Mouse (Mus musculus): ENCODE data around the gene Nxf1.

The Nxf1 gene

DNA sequence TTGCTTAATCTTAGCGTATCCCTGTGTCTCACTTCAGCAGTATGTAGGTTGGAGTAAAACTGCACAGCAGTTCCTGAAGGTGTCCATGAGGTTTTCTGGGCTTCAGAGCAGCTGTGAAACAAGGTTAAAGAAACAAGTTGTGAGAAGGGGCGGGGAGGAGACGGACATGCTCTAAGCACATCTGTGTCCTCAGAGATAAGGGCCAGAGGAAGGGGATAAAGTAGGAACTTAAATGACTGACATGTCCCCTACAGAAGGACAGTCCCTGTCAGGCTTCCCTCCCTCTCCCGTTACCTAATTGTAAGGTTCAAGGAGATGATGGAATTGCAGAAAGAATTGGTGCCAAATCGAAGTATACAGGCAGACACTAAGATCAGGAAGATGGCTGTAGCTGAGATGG, 16.1 kb downstream of the Nxf1 start:
- DNase-seq, result no peak

DNA sequence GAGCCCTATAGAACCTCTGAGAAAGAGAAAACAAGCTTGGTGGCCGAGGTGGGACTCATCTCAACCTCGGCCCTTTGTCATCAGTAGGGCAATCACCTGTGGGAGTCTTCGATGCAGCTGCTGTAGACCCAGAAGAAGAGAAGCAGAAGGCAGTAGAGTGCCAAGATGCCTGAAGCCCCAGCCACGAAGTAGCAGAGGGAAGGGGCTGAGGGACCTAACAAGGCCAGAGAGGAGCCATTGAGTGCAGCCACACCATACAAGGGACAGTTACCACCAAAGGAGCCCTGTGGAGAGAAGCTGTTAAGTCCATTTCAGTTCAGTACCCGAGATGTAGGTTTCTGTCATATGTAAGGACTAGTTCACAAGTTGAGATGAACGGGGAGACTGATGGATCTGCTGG, 16.5 kb downstream of the Nxf1 start:
- DNase-seq, result no peak

DNA sequence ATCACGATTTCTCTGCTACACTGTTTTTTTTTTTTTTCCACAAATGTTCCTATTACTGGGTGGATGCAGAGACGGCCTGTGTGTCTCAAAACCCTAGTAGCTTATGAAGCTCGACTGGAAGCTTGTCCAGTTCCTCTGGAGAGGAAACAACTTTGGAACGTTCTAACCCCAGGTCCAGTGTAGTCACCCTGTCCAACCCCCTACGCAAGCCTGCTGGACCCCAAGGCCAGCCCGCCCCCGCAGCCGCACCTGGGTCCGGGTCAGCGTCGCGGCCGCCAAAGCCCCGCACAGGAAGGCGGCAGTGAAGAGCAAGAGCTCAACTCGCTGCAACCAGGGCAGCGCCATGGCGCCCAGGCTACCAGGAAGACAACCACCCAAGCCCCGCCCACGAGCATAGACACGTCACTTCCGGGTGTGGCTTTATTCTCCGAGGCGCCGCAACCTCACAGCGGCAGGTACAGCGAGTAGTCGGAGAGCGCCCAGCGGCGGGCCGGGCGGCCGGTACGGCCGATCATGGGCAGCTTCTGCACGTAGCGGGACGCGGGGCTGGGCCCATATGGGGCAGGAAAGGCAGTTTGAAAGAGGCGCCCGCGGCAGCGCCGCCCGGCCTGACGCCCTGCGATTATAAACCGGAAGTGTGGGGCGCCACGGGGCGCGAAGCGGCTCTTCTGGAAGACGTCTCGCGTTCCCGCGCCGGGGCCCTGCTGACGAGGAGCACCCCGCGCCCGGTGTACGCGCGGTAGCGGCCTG, 17.4 kb downstream of the Nxf1 start, which contains the start of gene Tmem179b:
Gene Tmem179b, minus strand, starts transcription at position 382 of the 750 bp plus-strand sequence.
- peak; percentile 97 for DNase-seq

DNA sequence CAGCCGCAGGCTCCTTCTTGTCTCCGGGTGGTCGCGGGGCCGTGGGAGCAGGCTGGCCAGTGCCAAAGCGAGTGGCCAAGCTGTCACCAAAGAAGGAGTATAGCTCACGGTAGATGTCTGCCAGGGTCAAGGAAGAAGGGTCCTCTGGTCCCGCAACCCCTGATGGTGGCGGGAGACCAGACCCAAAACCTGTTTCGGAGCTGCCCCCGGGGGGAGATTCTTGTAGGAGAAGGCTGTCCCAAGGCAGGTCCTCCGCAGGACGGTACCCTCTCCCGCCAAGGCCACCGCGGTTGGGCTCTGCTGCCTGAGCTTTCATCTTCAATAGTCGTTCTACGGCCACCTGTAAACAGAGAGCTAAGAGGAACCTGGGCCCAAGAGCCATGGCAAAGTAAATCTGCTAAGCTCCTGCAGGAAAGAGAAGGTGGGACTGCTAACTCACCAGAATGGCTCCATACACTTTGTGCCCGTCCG, 18.1 kb downstream of the Nxf1 start:
- no peak for DNase-seq

DNA sequence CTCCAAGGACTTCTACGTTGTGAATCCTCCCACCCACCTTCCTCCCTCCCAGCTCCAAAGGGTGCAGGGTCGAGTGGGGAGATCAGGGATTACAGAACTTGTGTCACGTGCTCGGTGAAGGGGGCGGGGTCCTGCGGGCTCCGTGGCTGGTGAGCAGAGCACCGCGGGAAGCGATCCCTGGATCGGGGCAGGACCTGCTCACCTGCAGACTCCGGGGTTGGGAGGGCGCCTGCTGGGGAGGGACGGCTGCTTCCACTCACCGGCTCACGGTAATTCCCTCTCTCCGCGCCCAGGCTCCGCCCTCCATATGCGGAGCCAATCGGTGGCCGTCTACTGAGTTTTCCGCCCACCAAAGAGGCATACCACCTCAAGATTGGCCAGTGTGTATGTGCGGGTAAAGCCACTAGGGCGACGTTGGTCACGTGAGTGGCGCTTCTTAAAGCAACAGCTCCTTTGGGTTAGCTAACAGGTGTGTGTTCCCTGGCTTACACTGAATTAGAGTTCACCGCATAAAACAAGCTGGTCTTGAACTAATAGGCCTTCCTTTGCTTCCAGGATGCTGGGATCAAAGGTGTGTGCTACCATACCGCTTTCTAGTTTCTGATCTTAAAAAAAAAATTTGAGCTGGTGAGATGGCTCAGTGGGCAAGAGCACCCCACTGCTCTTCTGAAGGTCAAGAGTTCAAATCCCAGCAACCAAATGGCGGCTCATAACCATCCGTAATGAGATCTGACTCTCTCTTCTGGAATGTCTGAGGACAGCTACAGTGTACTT, 29.3 kb downstream of the Nxf1 start, which contains the start of gene Taf6l:
Gene Taf6l, minus strand, starts transcription at position 410 of the 774 bp plus-strand sequence.
- DNase-seq, result peak; percentile 97

DNA sequence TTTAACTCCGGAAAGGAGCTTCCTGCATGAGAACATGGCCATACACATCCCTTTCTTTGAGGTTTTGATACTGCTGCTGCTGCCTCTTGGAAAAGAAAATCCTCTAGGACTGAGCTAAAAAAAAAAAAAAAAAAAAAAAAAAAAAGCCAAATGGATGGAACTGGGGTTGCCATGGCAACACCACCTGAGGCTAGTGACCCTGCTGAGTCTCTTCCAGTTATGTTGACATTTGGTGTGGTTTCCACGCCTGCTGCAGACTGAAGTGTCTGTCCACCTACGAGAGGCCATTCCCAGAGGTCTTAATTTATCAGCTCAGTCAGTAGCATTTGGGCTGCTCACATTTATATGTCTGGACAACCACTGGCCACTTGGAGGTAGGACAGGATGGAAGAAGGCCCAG, 31.6 kb downstream of the Nxf1 start:
- DNase-seq, result peak; percentile 80

DNA sequence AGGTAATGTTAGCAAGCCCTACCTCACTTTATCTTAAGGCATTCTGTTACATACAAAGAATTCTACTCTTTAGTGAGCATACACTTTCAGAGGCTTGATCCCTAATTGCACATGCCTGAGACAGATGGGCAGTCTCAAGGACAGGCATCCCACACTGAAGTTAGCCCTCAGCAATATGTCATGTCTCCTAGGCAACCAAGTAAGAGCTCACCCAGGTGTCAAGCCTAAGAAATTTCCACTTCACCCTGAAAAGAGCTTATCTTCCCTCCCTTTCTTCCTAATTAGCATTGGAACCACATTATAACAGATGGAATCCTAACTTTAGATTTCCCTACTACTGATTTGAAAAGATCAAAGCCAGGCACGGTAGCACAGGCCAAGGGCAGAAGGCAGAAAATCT, 32.3 kb downstream of the Nxf1 start:
- no peak for DNase-seq

DNA sequence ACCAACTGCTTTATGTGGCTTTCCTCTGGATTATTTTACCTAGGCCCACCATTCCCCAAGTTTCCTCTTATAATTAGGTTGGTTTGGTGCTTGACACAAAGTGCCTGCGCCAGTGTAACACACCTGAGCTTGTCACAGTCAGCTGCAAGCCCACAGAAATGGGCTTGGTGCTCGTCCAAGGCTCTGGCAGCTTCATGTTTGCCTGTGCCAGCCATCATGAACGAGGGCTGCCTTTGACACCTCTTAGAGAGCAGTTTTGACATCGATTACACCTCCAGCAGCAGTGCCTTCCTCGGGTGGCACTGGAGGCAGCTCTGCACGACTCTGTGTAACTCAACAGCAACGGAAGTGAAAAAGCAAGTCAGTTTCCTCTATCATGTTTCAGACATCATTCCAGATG, 33.3 kb downstream of the Nxf1 start:
- DNase-seq, result no peak

DNA sequence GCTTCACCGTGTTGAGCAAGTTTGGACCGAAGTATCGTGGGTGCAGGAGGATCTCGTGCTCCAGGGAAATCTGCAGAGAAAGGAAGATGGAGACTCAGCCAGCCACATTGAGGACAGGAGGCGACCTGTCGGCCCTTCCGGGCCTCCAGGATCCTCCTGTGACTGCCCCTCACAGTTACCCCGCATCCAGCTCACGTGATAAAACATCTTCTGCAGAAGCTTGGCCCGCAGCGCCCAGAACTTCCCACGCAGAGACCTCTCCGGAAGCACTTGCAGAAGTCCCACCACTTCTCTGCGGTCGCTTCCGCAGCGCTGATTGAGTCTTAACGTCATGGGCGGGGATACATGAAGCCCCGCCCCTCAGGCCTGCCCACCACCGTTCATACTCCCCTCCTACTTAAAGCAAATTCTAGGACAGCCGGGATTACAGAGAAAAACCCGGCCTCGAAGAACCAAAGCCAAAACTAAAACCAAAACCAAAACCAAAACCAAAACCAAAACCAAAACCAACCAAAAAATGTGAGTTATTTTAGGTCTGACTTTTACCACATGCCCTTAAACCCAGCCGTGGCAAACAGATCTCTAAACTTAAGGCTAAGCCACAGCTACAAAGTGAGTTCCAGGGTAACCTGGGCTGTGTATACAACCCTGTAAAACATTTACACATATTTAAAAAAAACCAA, 41.5 kb downstream of the Nxf1 start, which contains the start of gene Polr2g:
Gene Polr2g, minus strand, starts transcription at position 314 of the 683 bp plus-strand sequence.
- DNase-seq, result peak; percentile 95

DNA sequence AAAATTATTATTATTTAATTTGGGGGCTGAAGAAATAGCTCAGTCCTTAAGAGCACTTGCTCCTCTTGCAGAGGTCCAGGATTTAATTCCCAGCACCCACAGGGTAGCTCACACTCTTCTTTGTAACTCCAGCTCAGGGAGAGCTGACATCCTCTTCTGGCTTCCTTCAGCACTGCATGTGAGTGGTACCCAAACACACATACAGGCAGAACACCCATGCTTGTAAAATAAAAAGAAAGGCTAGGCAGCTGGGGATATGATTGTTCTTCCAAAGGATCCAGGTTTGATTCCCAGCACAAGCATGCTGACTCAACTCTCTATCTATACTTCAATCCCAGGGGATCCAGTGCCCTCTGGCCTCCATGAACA, 42.1 kb downstream of the Nxf1 start:
- DNase-seq, result no peak

DNA sequence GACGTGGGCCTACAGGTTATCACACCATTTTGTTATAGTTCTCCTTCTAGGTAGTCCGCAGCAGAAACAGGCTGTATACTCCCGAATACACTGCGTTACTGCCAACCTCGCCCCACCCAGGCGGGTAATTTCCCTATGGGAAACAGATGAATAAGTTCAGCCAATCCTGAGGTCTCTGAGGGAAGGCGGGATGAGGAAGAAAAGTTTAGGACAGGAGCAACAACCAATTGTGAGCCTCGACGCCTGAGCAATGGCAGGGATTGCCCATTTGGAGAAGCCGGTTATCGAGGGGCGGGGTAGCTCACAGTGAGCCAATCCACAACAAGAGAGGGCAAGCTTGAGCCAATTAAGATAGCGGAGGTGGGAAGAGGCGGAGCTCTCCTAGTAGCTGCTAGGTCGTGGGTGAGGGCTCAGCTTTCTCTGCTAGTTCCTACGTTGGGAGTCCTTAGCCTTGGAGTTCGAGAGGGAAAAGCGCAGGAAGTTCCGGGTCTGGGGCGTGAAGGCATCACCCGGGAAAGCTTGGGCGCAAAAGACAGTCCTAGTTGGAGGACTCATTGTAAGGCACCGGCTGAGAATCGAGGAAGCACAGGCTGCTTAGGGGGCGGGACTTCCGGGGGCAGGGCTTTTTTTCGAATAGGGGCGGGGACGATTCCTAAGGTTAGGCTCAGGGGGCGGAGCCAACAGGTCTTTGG, 45.4 kb downstream of the Nxf1 start, which contains the start of gene Zbtb3:
Gene Zbtb3, plus strand, starts transcription at position 426 of the 692 bp plus-strand sequence.
- DNase-seq, result peak; percentile 99

DNA sequence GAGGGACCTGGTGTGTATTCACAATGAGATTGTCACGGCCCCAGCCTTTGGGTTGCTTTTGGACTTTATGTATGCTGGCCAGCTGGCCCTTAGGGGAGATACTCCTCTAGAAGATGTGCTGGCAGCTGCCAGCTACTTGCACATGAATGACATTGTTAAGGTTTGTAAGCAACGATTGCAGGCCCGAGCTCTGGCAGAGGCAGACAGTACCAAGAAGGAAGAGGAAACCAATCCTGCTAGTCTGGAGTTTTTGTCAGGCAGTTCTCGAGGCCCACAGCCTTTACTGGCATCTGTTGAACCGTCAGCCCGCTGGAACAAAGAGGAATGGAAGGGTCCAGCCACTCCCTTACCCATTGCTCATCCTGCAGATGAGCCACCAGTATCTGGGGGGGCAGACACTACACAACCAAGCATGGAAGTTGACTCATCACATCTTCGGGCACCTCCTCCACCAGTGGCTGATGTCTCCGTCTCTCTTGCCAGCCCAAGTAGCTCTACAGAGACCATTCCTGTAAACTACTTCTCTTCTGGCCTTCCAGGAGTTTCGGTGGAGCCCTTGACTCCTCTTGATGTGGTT, 46.4 kb downstream of the Nxf1 start:
- DNase-seq, result no peak

DNA sequence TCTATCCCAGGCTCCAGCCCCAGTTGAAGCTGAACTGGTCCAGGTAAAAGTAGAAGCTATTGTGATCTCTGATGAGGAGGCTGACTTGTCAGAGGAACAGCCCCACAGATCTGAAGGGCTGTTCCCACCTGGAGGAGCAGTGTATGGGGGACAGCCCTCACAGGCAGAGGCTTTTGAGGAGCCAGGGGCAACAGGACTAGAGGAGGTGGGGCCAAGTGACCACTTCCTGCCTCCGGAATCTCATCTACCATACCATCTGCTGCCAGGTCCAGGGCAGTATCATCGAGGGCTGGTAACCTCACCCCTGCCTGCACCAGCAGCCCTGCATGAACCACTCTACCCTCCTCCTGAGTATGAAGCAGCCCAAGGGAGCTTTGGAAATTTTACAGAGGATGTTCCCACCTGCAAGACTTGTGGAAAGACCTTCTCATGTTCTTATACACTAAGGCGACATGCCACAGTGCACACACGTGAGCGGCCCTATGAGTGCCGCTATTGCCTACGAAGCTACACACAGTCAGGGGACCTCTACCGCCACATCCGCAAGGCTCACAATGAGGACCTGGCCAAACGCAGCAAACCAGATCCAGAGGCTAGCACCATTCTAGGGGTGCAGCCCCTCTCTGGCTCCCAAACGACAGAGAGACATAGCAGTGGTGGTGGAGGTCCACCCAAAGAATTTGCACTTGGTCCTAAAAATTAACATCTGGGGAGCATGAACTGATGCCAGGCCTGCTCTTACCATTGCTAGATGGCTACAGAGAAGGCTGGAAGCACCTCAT, 47.2 kb downstream of the Nxf1 start:
- no peak for DNase-seq

DNA sequence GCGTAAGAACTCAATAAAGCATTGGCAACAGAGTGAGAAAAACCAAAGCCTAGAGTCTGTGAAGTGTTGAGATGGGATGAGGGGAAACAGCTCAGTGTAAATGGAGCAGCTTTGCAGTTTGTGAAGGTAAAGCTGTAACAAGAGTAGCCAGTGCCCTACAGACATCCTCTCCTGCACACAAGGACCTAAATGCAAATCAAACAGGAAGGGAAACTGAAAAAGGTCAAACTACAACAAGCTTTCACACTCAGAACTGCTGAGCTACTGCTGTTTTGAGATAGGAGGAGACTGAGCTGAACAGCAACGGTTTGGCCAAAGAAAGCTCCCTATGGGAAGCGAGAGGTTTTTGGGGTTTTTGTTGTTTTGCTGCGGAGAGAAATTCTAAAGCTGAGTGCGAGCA, 49.9 kb downstream of the Nxf1 start:
- no peak for DNase-seq

DNA sequence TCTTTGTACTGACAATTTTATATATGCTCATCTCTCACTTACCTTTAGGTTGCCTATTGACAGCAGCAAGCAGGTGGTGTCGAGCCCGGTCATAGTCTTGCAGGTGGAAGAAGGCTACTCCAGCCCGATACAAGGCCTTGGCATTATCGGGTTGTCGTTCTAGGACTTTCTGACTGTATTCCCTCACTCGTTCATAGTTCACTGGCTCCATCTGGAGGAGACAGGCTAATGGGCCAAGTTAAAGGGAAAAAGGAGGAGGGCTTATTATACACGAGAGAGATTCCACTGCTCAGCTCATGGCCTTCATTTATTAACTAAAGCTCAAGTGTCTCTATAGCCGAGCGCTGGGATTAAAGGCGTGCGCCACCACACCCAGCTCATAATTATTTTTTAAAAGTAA, 58.9 kb downstream of the Nxf1 start:
- DNase-seq, result peak; percentile 61

DNA sequence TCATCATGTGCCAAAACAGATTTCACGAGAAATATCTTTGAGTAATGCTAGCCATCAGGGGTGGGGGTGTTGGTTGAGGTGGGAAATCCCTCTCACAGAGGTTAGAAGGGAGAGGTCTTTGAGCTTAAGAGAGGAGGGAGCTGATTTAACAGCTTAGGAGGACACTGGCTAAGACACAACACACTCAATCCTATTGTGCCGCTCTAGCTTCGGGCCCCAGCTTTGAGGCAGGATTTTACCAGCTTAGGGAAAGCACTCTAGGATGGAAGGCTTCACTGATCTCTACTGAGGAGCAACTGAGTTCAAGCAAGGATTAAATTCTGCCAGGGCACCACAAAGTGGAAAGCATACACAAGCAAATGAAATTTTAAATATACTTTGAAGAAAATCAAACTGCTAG, 60.1 kb downstream of the Nxf1 start:
- DNase-seq, result peak; percentile 82

DNA sequence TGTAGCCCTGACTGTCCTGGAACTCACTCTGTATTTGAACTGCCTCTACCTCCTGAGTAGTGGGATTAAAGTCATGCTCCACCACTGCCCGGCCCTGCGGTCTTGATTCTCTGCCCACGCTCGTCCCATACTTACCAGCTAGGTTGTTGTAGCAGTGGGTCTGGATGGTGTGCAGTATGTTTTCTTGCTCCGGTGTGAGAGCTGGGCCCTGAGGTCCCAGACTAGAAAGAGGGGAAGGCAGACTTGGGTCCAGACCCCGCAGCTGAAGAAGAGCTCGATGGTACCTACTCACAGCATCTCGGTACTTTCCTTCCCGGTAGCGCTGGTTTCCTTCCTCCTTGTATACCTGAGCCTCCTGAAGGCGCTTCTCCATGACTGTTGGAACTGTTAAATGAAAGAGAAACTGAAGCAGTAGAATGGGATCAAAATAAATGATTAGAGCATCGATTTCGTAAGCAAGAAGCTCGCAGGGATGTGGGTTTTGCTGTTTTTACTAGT, 61.5 kb downstream of the Nxf1 start:
- no peak for DNase-seq

DNA sequence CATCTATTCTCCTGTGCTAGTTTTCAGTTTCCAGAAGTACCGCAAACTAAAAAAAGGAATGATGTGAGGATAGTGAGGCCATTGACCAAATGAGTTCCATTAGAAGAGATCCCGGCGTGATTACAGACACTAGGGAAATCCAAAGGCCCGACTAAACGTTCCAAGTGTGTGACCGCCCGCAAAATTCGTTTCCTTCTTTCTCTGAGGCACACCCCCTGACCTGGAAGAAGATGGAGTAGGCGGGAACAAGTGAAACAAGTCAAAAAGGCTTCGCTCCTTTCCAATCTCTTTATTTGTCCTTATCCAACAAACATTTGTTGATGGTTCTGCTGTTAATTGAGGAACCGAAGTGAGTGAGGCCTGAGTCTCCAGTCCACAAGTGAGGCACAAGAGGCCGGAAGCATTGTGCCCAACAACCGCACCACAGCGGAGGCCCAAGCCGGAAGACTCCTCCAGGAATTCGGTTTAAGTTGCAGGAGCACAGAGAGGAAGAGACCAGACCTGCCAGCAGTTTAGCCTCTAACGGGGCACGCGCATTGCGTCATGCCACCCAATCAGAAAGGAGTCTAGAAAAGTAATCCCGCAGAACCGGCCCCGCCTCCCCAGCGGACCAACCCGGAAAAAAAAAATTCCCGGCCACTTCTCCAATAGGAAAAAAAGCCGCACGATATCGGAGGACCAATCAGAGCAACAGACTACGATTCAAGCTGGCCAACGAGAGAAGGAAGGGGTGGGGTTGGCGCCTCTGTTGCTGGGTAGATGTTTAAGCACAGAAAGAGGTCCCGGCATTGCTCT, 62.1 kb downstream of the Nxf1 start, which contains the start of gene Ttc9c:
Gene Ttc9c, minus strand, starts transcription at position 533 of the 795 bp plus-strand sequence.
- DNase-seq, result peak; percentile 100

DNA sequence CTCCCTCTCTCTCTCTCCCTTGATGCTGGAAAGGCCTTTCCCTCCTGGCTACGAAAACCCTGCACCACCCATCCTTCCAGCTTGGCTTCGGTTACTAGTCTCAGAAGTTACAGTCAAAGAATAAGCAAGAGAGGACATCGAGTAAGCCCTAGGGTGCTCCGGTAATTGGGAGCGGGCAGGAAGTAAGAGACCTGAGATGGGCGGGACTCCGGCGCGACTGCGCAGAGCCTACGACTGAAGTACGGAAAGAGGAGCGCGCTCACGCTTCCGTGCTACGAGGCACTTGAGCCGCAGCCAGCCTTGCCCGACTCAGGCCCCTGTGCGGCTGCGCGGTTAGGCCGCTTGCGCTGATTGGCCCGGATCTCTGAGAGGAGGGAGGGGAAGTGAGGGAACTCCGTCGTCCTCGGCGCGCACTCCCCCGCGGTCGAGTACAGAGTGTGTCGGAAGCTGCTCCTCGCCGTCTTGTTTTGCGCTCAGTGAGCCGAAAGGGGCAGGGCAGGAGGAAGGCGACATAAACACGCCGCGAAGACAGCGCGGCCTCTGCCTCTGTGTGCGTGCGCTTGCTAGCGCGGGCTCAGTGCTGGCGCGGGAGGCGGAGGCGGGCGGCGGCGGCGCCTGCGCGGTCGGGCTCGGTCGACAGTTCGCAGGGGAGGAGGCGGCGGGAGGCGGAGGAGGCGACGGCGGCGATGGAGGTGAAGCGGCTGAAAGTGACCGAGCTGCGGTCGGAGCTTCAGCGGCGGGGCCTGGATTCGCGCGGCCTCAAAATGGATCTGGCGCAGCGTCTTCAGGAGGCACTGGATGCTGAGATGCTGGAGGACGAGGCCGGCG, 62.9 kb downstream of the Nxf1 start, which contains the start of gene Hnrnpul2:
Gene Hnrnpul2, plus strand, starts transcription at position 415 of the 828 bp plus-strand sequence.
- peak; percentile 99 for DNase-seq

Measured in retina, postnatal 1 day (tissue).